Mouse (Mus musculus): Measurements from ENCODE around the gene Gpr6. TPM values are rescaled to one million over a fixed set of nuclear protein-coding genes. Genes with fewer than 3 reads are reported as not detected.

The Gpr6 gene
- polyA plus RNA-seq, 1 experiment from 2014 or later: not detected

DNA sequence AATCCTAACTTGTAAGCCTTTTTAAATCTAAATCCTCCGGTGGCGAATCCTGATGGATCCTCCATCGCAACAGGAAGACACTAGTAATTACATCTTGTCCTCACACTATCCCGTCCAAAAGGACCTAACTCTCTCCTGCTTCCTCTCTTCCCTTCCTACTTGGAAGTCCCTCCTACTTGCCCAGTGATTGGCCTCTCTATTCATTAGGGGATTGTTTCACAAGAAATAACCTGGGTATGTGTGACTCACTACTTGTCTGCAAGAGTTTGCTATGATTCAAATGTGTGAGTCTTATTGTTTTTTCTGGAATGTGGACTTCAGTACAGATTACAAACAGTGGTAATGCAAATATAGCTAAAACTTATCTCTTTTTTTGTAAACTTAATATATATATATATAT lies 49.9 kb downstream of the Gpr6 start:
- Histone ChIP-seq H3K4me1 (ENCODE audit: control insufficient read depth, insufficient read depth, low read length) (no peaks in the 10 kb centered on the region), H3K36me3 (ENCODE audit: control insufficient read depth, insufficient read depth, low read length) (no peaks in the 10 kb centered on the region)

More for the DNA sequence above, 49.9 kb downstream of the Gpr6 start:
- ATAC-seq (ENCODE audit: low read depth) (no peak), DNase-seq (ENCODE audit: low spot score) (no peak)
- H3K4me2 ChIP-seq (ENCODE audit: low read depth, low read length): no peak overlapping the region
- WGBS: 94% methylated on average over 4 of the region's 4 CpGs
- no peaks in the 10 kb centered on the region for H3K9me3 ChIP-seq (ENCODE audit: control insufficient read depth, low read length)
- no peaks in the 10 kb centered on the region for H3K27me3 ChIP-seq (replicated peaks; ENCODE audit: control insufficient read depth, insufficient read depth, low read length)
- H3K9ac ChIP-seq (ENCODE audit: low read depth, low read length): no peak overlapping the region
- no peak overlapping the region for H3K27ac ChIP-seq (replicated peaks; ENCODE audit: low read depth, low read length)
- no peak overlapping the region for H3K4me3 ChIP-seq (ENCODE audit: low read depth, low read length)

Other genes starting within 250 kb of the Gpr6 start
- gene Cdc40, start 189.0 kb downstream of the Gpr6 start, polyA plus RNA-seq (2014; fragmentation: Nextera tagmentation; extraction: Ambion mirVana): 27.1 and 27.6 TPM in 2 replicates
- 13.9 and 17.4 TPM in 2 replicates for gene Wasf1, start 188.8 kb downstream of the Gpr6 start, polyA plus RNA-seq (2014; fragmentation: Nextera tagmentation; extraction: Ambion mirVana)
- 16.8 and 18.4 TPM in 2 replicates for gene Fig4, start 231.0 kb upstream of the Gpr6 start, polyA plus RNA-seq (2014; fragmentation: Nextera tagmentation; extraction: Ambion mirVana)
- gene Ak9, start 231.7 kb upstream of the Gpr6 start, polyA plus RNA-seq (2014; fragmentation: Nextera tagmentation; extraction: Ambion mirVana): 0.13 and 0.21 TPM in 2 replicates